Mouse (Mus musculus): ENCODE measurements around the gene Whrn.
A peak's percentile ranks its signal among the peaks of the same experiment; 100 is the strongest.

Whrn gene

DNA sequence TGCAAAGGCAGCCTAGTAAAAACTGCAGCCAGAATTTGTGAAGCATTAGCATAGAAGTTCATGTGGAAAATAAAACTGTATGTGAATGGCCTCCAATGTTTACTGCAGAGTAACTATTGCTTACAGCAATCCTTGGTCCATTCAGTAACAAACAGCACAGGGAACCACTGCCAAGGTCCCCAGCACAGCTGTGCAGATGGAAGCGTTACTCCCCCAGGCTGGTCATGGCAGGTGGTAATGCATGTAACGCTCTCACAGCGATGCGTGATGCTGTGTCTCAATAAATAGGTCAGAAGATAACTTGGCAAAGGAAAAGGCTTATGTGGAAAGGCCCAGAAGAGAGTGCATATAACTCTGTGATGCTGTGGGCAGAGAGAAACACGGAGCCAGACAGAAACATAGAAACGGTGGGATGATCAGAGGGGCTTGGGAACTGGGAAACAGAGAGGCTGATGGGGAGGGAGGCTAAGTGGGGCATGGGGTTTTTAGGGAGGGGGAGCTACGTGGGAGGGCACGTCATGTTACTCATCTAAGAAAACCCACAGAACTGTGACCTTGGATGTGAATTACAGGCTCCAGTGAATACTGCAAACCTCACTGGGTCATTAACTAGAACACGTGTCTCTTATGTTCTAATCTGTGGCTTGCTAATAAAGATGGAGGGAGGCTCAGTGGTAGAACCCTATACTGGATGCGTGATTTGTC lies 51.3 kb downstream of the Whrn start:
- no peak for DNase-seq (ENCODE audit: low spot score)

DNA sequence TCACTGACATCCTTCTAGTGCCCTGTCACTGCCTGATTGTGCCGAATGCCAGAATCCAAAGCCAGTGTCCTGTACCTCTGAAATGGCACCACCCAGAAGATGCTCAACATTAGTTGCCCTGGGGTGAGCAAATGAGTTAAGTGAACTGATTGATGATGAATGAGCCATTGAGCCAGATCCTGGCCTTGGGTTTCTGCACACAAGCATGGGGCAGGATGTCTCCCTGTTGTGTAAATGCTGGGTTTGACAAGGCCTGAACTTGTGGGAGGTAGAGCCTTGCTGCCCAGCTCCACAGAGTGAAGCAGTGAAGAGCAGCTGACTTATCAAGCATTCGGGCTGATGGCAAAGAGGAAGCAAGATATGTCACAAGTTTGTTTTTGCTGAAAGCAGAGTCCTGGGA lies 52.7 kb downstream of the Whrn start:
- DNase-seq (ENCODE audit: low spot score): no peak

DNA sequence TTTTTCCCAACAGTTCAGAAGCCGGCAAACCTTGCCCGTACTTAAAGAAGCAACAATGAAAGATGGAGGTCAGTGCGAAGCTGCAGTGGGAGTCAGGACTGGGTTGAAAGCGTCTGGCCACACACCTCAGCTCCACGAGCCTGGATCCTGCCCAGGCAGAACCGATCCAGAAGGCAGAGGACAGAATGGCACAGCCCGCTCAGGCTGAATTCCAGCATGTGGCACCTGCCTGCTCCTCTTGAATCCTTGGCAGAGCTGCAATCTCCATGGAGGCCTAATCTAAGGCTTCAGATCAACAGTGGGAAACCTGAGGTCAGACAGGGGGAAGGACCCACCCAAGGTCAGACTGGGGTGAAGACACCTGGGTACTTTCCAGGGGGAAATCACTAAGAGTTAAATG lies 54.2 kb downstream of the Whrn start:
- no peak for DNase-seq (ENCODE audit: low spot score)

DNA sequence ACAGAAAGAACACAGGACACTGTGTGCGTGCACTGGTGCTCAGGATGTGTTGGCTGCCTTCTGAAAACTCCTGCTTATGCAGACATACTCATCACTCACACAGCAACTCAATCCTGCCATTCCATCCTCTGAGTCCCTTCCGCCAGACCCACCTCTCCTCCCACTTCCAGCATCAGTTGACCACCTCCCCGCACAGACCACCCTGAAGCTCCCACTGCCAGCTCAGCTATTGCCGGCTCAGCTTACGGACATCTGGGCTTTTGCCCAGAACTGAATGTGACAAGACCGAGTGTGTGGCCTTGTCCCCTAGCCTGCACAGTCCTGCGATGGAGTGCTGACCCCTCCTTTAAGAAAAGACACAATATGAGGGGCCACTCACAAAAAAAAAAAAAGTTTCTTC lies 55.5 kb downstream of the Whrn start:
- DNase-seq (ENCODE audit: low spot score): no peak

DNA sequence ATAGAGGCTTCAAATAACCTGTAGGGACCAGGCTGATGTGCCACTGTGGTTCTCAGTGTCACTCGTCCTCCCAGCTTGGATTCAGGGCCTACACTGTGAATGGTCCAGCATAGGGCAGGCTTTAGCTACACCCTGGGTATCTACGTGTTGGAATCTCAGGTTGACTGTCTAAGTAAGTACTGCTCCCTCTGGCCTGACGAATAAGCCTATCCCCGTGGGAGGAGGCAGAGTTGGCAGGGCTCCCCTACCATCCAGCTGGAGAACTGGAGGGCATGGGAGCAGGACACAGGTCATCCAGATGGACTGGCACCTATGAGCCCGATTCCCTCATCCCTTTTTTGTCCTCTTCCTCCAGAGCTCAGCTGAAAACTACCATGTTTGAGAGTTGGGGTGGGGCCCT lies 57.8 kb downstream of the Whrn start:
- DNase-seq (ENCODE audit: low spot score): no peak

DNA sequence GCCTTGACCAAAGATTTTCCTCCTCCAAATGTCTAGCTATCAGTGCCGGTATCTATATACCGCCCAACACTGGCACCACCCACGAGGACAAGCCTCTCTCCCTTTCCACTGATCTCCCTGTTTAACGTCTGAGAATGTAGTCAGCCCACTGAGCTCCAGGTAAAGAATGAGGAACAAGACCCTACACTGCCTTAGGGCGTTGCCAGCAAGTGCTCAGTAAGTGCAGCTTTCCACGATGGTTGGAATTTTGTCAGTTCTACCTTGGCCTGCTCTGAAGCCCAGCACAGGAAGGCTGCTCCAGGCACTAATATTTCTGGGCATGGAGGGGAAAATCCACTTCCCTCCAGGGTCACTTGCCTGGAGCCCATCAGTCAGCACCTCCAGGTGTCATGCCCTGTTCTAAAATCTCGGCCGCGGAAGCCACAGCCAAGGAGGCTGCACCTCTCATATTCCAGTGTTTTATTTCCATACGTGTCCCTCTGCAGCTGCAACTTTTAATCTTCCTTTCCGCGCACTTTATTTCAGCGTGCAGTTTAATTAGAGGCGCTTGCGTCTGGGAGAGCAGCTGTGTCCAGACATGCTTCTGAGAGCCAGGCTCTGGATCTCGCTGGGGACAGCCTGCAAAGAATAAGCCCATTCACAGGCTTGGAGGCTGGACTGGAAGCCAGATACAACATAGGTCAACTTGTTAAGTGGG lies 58.5 kb downstream of the Whrn start:
- DNase-seq (ENCODE audit: low spot score): no peak

DNA sequence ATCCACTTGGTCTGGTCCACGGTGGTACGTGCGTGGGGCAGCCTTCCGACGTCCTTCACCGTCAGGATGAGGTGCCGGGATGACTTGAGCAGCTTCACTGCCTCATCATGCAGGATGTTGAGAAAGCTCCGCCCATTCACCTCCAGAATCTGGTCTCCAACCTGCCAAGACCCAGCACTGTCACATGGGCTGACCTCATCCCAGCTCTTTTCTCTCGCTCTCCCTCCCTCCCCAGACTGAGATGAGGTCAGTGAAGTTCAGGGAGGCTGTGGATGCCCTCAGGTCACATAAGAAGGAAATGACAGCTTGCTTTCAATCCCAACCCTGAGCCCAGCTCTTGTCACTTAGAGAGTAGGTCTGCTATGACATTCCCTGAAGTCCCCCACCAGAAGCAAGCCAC lies 60.4 kb downstream of the Whrn start:
- DNase-seq (ENCODE audit: low spot score): no peak

DNA sequence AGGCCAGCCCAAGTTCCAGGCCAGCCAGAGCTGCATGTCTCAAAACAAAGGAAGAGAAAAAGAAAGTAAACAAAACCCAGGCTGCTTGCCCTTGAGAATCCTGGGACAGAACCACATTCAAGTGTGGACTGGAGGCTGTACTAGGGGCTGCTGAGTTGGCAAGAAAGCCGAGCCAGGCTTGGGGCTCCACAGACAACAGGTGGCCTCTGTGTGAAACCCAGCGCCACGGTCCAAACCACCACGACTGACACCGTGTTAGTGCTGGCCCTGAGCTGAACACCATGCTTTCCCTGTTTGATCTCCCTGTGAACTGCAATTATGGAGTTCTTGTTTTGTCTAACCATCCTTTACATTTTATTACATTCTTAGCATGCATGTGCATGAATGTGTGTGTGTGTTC lies 64.7 kb downstream of the Whrn start:
- DNase-seq (ENCODE audit: low spot score): no peak

DNA sequence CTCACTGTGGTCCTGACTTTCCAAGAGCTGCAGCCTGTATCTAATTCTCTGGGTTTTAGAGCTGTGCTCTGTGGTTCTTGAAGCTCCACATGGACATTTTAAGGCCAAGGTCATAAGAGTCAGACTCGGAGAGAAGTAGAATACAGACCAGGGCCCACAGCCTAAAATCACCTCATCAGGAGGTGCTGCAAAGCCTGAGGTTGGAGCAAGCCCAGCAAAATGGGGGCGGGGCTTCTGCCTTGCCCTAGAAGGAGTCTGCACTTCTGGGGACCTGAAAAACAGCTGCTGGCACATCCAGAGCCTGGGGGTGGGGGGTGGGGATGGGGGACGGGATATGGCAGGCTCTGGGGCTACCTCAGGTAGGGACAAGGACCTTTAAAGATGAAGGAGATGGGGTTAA lies 65.4 kb downstream of the Whrn start:
- no peak for DNase-seq (ENCODE audit: low spot score)

DNA sequence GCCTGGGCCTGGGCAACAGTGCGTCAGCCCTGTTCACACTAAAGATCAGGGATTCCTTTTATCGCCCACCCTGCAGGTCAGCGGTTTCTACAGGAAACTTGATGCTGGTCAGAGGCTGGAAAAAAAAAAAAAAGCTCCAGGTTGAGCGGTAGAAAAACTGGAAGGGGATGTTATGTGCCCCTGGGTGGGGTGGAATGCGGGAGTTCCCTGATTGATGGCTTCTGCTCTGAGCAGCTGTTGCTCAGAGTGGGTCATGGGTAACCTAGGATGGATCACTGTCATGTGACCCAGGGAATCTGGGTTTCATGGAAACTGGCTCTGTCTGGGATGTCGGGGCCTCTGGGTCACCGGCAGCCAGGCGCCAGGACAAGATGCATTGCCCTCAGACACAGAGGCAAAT lies 69.5 kb downstream of the Whrn start:
- DNase-seq (ENCODE audit: low spot score): no peak

DNA sequence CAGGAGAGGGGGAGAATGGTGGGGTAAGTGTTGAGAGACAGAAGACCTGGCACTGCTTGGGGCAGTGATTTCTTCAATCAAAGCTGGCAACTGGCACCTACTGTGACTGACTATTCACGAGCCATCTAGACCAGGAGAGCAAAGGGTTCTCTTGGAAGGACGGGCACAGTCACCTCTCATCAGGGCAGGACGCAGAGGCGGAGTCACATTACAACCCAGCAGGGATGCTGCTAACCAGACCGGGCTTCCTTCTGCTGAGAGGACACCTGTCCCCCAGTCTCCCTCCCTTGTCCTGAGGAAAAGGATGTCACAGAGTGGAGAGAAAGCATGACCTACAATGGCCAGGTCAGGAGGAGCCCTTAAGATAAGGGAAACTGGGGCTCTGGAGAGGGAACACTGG lies 72.0 kb downstream of the Whrn start:
- DNase-seq (ENCODE audit: low spot score): no peak

DNA sequence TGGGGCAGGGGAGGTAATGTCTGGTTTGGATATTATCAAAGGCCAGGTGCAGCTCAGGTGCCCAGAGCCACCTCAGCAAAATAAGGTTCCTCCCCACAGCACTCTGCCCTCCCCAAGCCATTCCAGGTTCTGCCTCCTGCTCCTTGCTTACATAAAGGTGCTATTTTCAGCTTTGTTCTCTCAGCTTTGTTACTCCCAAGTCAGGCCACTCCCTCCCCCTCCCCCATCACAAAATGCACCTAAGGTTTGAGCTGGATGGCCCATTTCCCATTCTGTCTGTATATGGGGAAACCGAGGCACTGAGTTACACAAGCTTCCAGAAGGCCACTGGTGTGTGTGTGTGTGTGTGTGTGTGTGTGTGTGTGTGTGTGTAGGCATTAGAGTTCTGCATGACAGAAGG lies 72.6 kb downstream of the Whrn start:
- DNase-seq (ENCODE audit: low spot score): no peak

DNA sequence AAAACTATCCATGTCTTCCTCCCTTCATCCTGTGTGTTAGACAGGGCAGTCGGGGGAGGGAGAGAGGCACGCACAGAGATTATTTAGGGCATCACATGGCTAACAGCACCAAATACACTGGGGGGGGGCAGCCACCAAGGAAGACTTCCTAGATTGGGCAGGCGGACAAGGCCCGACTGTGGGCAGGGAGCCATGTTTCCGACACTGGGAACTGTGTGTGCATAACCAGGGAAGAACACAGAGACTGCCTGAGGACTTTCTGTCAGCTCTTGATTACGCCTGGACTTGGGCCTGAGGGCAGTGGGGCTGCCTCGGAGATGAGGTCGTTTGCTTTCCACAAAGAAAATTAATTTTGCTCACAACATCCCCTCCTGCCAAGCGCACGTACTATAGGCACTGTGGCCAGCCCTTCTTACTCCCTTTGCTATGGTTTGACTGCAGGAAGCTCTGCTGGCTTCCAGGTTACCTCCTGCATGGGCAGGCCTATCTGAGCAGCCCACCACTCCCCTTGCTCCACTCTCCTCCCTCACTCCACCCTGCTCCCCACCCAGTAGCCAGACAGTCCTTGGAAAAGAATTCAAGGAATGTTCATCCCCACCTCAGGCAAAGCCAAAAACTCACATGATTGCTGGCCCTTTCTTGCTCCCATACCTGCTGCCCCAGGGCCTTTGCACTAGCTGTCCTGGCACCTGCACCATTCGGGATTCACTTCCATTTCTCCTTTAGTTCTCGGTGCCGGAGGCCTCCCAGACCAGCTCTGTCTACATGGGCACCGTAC lies 75.5 kb downstream of the Whrn start:
- no peak for DNase-seq (ENCODE audit: low spot score)

DNA sequence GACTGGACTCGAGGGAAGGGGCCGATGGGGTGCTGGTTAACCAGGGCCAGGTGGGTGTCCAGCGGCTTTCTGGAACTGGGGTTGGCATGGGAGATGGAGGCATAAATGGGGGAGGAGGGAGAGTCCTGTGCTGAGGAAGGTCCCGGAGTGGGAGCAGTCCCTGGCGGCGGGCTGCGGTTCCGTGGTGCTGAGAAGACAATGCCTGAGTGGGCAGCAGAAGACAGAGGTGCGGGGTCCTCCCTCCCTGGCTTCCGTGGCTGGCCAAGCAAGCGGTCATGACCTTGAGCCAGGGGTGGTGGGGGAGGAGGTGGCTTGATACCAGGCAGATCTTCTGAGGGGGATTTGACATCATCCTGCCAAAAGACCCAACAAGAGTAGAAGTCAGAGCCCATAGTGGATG lies 77.5 kb downstream of the Whrn start:
- no peak for DNase-seq (ENCODE audit: low spot score)

DNA sequence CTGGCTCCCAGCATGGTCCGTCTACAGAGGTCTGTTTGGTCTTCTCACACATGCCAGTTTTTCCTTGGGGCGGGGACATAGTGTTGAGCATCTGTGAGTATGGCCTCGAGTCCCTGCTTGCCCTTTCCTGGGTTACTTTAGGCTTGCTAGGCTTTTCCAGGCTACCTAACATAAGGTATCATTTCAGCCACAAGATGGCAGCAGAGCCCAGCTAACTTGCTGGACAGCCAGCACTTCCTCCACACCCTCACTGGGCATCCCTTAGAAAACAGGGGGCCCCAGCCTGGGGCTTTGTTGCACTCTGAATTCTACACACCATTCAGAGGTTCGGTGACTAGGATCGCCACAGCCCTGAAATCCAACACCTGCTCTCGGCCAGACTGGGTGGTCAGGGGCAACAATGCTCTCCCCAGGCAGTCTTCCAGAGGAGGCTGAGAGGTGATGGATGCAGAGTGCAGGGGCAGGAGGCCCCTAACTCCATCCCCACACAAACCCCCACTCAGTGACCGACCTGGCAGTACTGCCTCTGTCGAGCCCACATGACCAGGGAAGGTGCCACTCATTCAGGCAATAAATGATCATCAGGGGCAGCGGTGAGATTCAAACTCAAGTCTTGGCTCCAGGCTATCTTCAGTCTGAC lies 78.4 kb downstream of the Whrn start:
- DNase-seq (ENCODE audit: low spot score): peak; percentile 85

DNA sequence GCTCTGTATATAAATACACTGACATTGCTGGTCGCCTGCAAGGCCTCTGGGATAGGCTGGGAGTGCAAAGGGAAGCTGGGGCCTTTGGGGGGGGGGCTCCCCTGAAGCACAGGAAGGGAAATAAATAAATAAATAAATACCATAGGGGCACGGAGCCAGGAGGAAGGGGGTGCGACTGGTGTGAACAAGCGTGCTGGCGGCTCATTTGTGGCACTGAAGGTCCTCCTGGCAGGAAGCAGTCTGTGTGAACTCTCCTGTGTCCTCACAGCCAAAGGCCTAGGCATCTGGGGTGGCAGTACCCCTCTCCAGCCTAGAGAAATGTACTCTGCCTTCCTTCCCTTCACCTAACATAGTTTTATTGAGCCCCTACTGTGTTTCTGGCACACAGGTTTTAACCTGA lies 80.8 kb downstream of the Whrn start:
- no peak for DNase-seq (ENCODE audit: low spot score)

DNA sequence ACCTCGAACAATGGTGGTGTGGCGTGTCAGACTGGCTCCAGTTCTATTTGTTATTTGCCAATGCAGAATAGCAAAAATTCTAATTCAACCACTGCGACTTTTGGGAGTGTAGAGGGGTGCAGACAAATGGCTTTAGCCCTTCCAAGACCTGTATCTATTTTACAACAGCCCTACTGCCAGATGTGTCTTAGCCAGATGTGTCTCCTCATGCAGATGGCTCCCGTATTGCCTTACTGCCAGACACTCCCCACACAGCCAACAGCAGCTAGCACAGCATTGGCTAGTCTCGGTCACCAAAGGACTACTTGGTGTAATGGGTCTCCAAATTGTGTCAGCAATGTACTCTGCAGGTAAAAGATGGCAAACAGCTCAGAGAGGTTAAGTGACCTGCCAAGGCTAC lies 84.6 kb downstream of the Whrn start:
- DNase-seq (ENCODE audit: low spot score): no peak

DNA sequence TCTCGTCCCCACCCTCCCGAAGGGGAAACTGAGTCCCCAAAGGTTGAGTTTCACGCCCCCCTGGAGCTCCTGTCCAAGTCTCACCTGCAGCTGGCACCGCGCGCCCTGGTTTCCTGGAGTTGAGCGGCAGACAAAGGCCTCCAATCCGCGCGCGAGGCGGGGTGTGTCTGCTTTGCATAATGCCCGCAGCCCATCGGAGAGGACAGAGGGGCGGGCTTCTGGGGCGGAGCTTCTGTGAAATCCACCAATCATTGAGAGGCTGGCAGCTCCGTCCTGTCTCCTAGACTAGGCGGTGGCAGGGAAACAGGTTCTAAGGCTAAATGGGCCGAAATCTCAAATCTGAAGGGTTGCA lies 85.2 kb downstream of the Whrn start:
- peak; percentile 87 for DNase-seq (ENCODE audit: low spot score)

DNA sequence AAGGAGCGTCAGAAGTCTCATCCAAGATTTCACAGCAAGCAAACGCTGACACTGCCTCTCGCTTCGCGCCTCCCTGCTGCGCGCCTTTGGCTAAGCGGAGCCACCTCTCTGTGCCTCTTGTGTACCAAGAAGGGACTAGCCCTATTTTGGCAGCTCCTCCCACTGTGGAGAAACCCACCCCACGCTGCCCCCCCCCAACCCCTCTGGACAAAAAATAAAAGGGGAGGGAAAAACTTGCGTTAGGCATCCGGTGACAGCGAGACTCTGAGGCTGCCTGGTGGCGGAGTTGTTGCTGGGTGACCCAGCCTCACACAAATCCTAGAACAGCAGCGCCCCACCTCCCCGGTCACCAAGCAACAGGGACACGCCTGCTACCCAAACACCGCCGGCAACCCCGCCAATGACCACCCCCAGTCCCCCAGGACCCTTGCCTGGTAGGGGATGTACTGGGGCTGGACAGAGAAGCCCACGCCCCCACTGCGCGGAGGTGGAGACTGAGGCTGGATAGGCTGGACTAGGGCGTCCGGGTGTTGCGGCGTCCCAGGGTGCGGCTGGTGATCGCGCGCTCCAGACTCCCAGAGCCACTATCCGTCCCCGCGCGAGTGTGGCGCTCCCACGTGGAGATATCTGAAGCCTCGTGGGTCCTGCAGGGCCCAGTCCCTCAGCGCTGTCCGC lies 85.7 kb downstream of the Whrn start:
- peak; percentile 36 for DNase-seq (ENCODE audit: low spot score)

DNA sequence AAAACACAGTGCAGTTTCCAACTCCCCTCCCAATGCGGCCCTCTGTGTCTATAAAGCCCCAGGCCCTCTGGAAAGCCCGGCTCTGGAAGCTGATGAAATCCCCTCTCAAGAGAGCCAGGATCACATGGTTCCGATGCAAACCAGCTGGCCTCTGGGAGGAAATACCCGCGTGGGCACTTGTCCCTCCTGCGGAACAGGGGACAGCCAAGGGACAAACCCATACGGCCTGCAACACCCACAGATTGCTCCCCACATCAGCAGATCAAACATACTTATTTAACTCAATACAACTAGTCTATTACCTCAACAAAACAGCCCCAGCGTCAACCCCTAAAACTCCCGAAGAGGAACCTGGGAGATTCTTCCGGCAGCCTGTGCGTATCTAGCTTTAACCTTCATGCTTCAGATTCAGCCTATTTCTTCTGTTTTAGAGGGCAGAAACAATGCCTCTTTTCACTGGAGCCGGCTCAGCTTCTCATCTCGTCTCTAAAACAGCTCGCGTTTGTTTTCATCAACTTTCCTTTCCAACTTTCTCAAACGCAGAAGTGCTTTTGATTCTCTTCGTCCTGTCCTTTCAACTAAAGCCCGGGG lies 86.4 kb downstream of the Whrn start:
- no peak for DNase-seq (ENCODE audit: low spot score)

DNA sequence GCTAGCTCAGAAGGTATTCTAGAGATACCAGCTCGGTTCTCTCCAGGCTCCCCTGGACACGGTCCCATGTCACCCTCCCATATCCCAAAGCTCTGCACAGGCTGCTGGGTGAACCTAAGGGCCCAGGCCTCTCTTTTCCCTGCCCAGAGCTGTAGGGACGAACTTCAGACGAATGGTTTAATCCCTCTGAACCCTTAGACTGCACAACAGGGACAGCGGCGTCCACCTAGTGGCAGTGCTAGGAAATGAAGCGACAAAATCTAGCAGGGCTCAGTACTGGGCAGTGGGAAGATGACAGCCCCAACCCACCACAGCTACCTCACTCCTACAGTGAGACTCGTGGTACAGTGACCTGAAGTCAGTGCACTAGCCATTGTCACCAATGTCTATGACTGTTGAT lies 87.1 kb downstream of the Whrn start:
- DNase-seq (ENCODE audit: low spot score): no peak

DNA sequence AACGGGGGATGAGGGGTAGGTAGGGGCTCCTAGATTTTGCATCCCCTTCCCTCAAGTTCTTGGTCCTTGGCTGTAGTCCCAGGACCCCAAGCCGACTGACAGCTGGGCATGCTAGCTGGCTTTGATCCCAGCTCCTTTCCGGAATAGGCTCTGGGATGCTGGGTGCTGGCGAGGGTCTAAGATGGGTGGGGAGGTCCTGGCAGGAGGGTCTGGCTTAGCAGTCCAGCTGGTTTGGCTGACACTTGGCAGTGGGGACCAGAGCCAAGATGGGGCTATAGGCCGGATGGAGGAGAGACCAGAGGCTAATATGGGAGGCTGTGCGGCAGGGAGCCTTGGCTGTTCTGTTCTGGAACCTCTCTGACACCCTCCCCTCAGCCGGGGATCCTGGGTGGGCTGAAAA lies 87.5 kb downstream of the Whrn start:
- DNase-seq (ENCODE audit: low spot score): no peak
